Mouse (Mus musculus) G1E (cell line): Measurements from ENCODE around the gene Gins3.

Experiments
- CTCF ChIP-seq: IDR thresholded peaks from 2 replicates; pipeline ENCODE4 v1.5.1; 2012; ENCODE audit warnings: low read depth, low read length, inconsistent platforms, mixed read lengths
- GATA1 ChIP-seq: IDR thresholded peaks from 2 replicates; pipeline ENCODE4 v1.6.1; 2012; ENCODE audit warnings: borderline replicate concordance, low read length, inconsistent platforms, mixed read lengths
- POLR2AphosphoS5 ChIP-seq: IDR thresholded peaks from 2 replicates; pipeline ENCODE4 v1.6.1; 2012; ENCODE audit warnings: low read depth, low read length, inconsistent platforms; ENCODE audit not compliant: insufficient replicate concordance
- TAL1 ChIP-seq: conservative IDR thresholded peaks from 2 replicates; pipeline ENCODE4 v1.6.1; 2012; ENCODE audit warnings: low read depth, low read length, inconsistent platforms, mixed read lengths

DNA sequence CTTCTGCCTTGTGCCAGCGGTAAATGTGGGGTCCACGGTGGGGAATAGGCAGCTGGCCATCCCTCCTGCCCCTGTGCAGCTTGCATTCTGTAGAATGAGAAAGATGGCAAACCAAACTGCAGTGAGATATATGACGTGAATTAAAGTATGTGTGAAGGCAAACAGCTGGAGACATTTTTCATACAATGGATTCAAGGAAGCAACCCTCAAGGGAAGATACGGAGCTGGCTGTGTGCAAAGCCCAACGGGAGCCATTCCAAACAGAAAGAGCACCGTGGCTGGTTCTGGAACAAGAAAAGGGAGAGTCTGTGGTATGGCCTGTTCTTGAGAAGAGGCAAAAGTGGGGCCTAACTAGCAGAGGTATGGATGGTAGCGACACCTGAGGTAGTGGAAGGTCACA lies 22.6 kb downstream of the Gins3 start:
- TF ChIP-seq CTCF (no peak), GATA1 (no peak), TAL1 (no peak), POLR2AphosphoS5 (no peak)
